Mouse (Mus musculus) embryonic fibroblast, embryonic 13.5 days (primary cell): ENCODE data around the gene D630003M21Rik. TPM values are rescaled to one million over a fixed set of nuclear protein-coding genes. Genes with fewer than 3 reads are reported as not detected.

ENCODE experiments used
- H3K27ac ChIP-seq: 2 replicates; pipeline ENCODE4 v1.5.1; 2012; ENCODE audit warnings: low read length, control low read depth, inconsistent platforms; ENCODE audit not compliant: insufficient read depth
- H3K4me1 ChIP-seq: 2 replicates; pipeline ENCODE4 v1.6.1; 2011; ENCODE audit warnings: low read length; ENCODE audit not compliant: control insufficient read depth, insufficient read depth
- H3K4me3 ChIP-seq: 2 replicates; pipeline ENCODE4 v1.5.1; 2011; ENCODE audit warnings: mild to moderate bottlenecking, control low read depth, low read length; ENCODE audit not compliant: insufficient read depth
- CTCF ChIP-seq: IDR thresholded peaks from 2 replicates; pipeline ENCODE4 v1.5.1; 2011; ENCODE audit warnings: mild to moderate bottlenecking, control low read depth, low read length, moderate library complexity, borderline replicate concordance; ENCODE audit not compliant: insufficient read depth
- POLR2A ChIP-seq: IDR thresholded peaks from 2 replicates; pipeline ENCODE4 v1.6.1; 2011; ENCODE audit warnings: low read depth, mild to moderate bottlenecking, control low read depth, low read length, moderate library complexity
- polyA plus RNA-seq: library from polyadenylated mRNA; stranded (reverse); fragments of >200 nt; gene quantifications from 2 replicates; pipeline ENCODE4 v1.2.4, GENCODE M21; 2011; ENCODE audit warnings: low read depth; ENCODE audit not compliant: missing spikeins, insufficient read length

The D630003M21Rik gene
- polyA plus RNA-seq, 1 experiment = 0.61 TPM

GRCm38 (mm10) chr2:158258005-158258418 lies 29.0 kb upstream of the D630003M21Rik start, which contains the start of gene Bpi:
Bpi (plus strand) TSS chr2:158258094.
- no peak within 1 kb of the TSS for H3K4me3 ChIP-seq
- no peak within 1 kb of the TSS for H3K27ac ChIP-seq
- no peak for TF ChIP-seq CTCF
- H3K4me1 ChIP-seq = no peaks in the 10 kb centered on the region

- Histone ChIP-seq H3K4me3 (no peak overlapping the region), H3K27ac (no peak overlapping the region), H3K4me1 (no peaks in the 10 kb centered on the region)
- TF ChIP-seq POLR2A = no peak
- TF ChIP-seq CTCF = no peak
Observed at GRCm38 (mm10) chr2:158256894-158257293, 27.9 kb upstream of the D630003M21Rik start.

GRCm38 (mm10) chr2:158253806-158254205 lies 24.8 kb upstream of the D630003M21Rik start:
- Histone ChIP-seq H3K4me3 (no peak overlapping the region), H3K4me1 (no peaks in the 10 kb centered on the region), H3K27ac (no peak overlapping the region)
- no peak for TF ChIP-seq POLR2A

GRCm38 (mm10) chr2:158250558-158250957 lies 21.5 kb upstream of the D630003M21Rik start:
- Histone ChIP-seq H3K4me3 (no peak overlapping the region), H3K27ac (no peak overlapping the region), H3K4me1 (no peaks in the 10 kb centered on the region)
- TF ChIP-seq CTCF (no peak), POLR2A (no peak)

- TF ChIP-seq CTCF = no peak
- TF ChIP-seq POLR2A = no peak
- no peak overlapping the region for H3K27ac ChIP-seq
- H3K4me1 ChIP-seq = no peaks in the 10 kb centered on the region
- H3K4me3 ChIP-seq = no peak overlapping the region
Observed at GRCm38 (mm10) chr2:158248318-158248717, 19.3 kb upstream of the D630003M21Rik start.

- Histone ChIP-seq H3K27ac (no peak overlapping the region), H3K4me3 (no peak overlapping the region), H3K4me1 (no peaks in the 10 kb centered on the region)
- TF ChIP-seq POLR2A (no peak), CTCF (no peak)
Observed at GRCm38 (mm10) chr2:158247852-158248251, 18.8 kb upstream of the D630003M21Rik start.

- TF ChIP-seq POLR2A (no peak), CTCF (no peak)
- no peaks in the 10 kb centered on the region for H3K4me1 ChIP-seq
- no peak overlapping the region for H3K4me3 ChIP-seq
- H3K27ac ChIP-seq = no peak overlapping the region
Observed at GRCm38 (mm10) chr2:158245072-158245817, 16.2 kb upstream of the D630003M21Rik start.

GRCm38 (mm10) chr2:158243129-158243870 lies 14.3 kb upstream of the D630003M21Rik start:
- Histone ChIP-seq H3K27ac (no peak overlapping the region), H3K4me1 (no peaks in the 10 kb centered on the region), H3K4me3 (no peak overlapping the region)
- TF ChIP-seq CTCF (no peak), POLR2A (no peak)

GRCm38 (mm10) chr2:158242170-158242896 lies 13.3 kb upstream of the D630003M21Rik start:
- Histone ChIP-seq H3K4me1 (no peaks in the 10 kb centered on the region), H3K27ac (no peak overlapping the region), H3K4me3 (no peak overlapping the region)
- TF ChIP-seq POLR2A = no peak
- TF ChIP-seq CTCF = no peak

GRCm38 (mm10) chr2:158241126-158241738 lies 12.2 kb upstream of the D630003M21Rik start:
- TF ChIP-seq CTCF (no peak), POLR2A (no peak)
- no peaks in the 10 kb centered on the region for H3K4me1 ChIP-seq
- H3K27ac ChIP-seq = no peak overlapping the region
- H3K4me3 ChIP-seq = no peak overlapping the region
